Mouse (Mus musculus): ENCODE measurements around the gene Fam178b. TPM values are rescaled to one million over a fixed set of nuclear protein-coding genes. Genes with fewer than 3 reads are reported as not detected.
A peak's percentile ranks its signal among the peaks of the same experiment; 100 is the strongest.
"Not testable (repeated sequence)": the region's sequence is repeated elsewhere in the genome, so short reads cannot be mapped to it uniquely, and the experiment has no call there.

Gene Fam178b
- total RNA-seq, 2 experiments from 2014 or later = 0.53 TPM; not detected in 1

- intact Hi-C loops (cut with DNase I) = no loop called here
- no peak for DNase-seq (ENCODE audit: low spot score in 2 of 2)
Observed at GRCm38 (mm10) chr1:36538727-36539126, 144.3 kb downstream of the Fam178b start.

- DNase-seq (ENCODE audit: low spot score in 2 of 2); intact Hi-C loops (cut with DNase I): not testable (repeated sequence)
Observed at GRCm38 (mm10) chr1:36536783-36537182, 146.2 kb downstream of the Fam178b start, which contains the start of gene Ankrd23. Gene Ankrd23 (minus strand): TSS chr1:36536883.

- DNase-seq (ENCODE audit: low spot score in 2 of 2) = no peak
- intact Hi-C loops (cut with DNase I) = no loop called here
Observed at GRCm38 (mm10) chr1:36536397-36536728, 146.6 kb downstream of the Fam178b start.

- intact Hi-C loops (cut with DNase I) = no loop called here
- no peak for DNase-seq (ENCODE audit: low spot score in 2 of 2)
Observed at GRCm38 (mm10) chr1:36535477-36536396, 147.2 kb downstream of the Fam178b start.

- intact Hi-C loops (cut with DNase I) = no loop called here
- no peak for DNase-seq (ENCODE audit: low spot score in 2 of 2)
Observed at GRCm38 (mm10) chr1:36534595-36535058, 148.4 kb downstream of the Fam178b start.

- intact Hi-C loops (cut with DNase I) = no loop called here
- DNase-seq (ENCODE audit: low spot score in 2 of 2) = no peak
Observed at GRCm38 (mm10) chr1:36533546-36533945, 149.4 kb downstream of the Fam178b start.

GRCm38 (mm10) chr1:36531461-36531860 lies 151.5 kb downstream of the Fam178b start:
- intact Hi-C loops (cut with DNase I) = no loop called here

GRCm38 (mm10) chr1:36530962-36531361 lies 152.0 kb downstream of the Fam178b start:
- intact Hi-C loops (cut with DNase I) = no loop called here
- DNase-seq (ENCODE audit: low spot score in 2 of 2) = no peak

More at GRCm38 (mm10) chr1:36531461-36531860, 151.5 kb downstream of the Fam178b start:
- no peak for DNase-seq (ENCODE audit: low spot score in 2 of 2)

- intact Hi-C loops (cut with DNase I) = no loop called here
- DNase-seq (ENCODE audit: low spot score in 2 of 2) = no peak
Observed at GRCm38 (mm10) chr1:36530485-36530884, 152.5 kb downstream of the Fam178b start.

- intact Hi-C loops (cut with DNase I) = no loop called here
Observed at GRCm38 (mm10) chr1:36529875-36530274, 153.1 kb downstream of the Fam178b start.

GRCm38 (mm10) chr1:36529274-36529673 lies 153.7 kb downstream of the Fam178b start:
- DNase-seq (ENCODE audit: low spot score in 2 of 2) = no peak
- intact Hi-C loops (cut with DNase I) = no loop called here

More at GRCm38 (mm10) chr1:36529875-36530274, 153.1 kb downstream of the Fam178b start:
- DNase-seq (ENCODE audit: low spot score in 2 of 2) = no peak

GRCm38 (mm10) chr1:36528351-36528750 lies 154.6 kb downstream of the Fam178b start:
- DNase-seq (ENCODE audit: low spot score in 2 of 2) = no peak
- intact Hi-C loops (cut with DNase I) = no loop called here

- intact Hi-C loops (cut with DNase I) = no loop called here
- DNase-seq (ENCODE audit: low spot score in 2 of 2) = no peak
Observed at GRCm38 (mm10) chr1:36526903-36527302, 156.1 kb downstream of the Fam178b start.

GRCm38 (mm10) chr1:36525774-36526173 lies 157.2 kb downstream of the Fam178b start:
- no peak for DNase-seq (ENCODE audit: low spot score in 2 of 2)
- intact Hi-C loops (cut with DNase I) = no loop called here

GRCm38 (mm10) chr1:36524058-36524457 lies 158.9 kb downstream of the Fam178b start:
- intact Hi-C loops (cut with DNase I) = no loop called here
- no peak for DNase-seq (ENCODE audit: low spot score in 2 of 2)

GRCm38 (mm10) chr1:36523332-36524013 lies 159.5 kb downstream of the Fam178b start:
- intact Hi-C loops (cut with DNase I) = no loop called here

GRCm38 (mm10) chr1:36522210-36522609 lies 160.8 kb downstream of the Fam178b start:
- intact Hi-C loops (cut with DNase I) = no loop called here
- no peak for DNase-seq (ENCODE audit: low spot score in 2 of 2)

More at GRCm38 (mm10) chr1:36523332-36524013, 159.5 kb downstream of the Fam178b start:
- DNase-seq (ENCODE audit: low spot score in 2 of 2) = no peak

GRCm38 (mm10) chr1:36519626-36520025 lies 163.4 kb downstream of the Fam178b start:
- intact Hi-C loops (cut with DNase I) = no loop called here

GRCm38 (mm10) chr1:36518259-36518658 lies 164.7 kb downstream of the Fam178b start:
- DNase-seq (ENCODE audit: low spot score in 2 of 2) = no peak
- intact Hi-C loops (cut with DNase I) = no loop called here

More at GRCm38 (mm10) chr1:36519626-36520025, 163.4 kb downstream of the Fam178b start:
- DNase-seq (ENCODE audit: low spot score in 2 of 2) = no peak

GRCm38 (mm10) chr1:36513718-36514117 lies 169.3 kb downstream of the Fam178b start:
- peak; percentile 39 to 60 for DNase-seq (ENCODE audit: low spot score in 2 of 2)
- intact Hi-C loops (cut with DNase I) = no loop called here
